Mouse (Mus musculus) kidney, adult 2 months (tissue): Measurements from ENCODE around the gene Usp36.

ENCODE experiments used
- CTCF ChIP-seq: fragments of 200-500 bp; conservative IDR thresholded peaks from 2 replicates; pipeline ENCODE4 v1.5.1; 2011; ENCODE audit warnings: low read depth, mild to moderate bottlenecking, control low read depth, low read length, moderate library complexity, mixed read lengths; ENCODE audit not compliant: insufficient read depth, insufficient read length
- POLR2A ChIP-seq: fragments of 200-500 bp; IDR thresholded peaks from one replicate; pipeline ENCODE4 v1.6.1; 2011; ENCODE audit warnings: low read depth, low read length, control low read depth

- no peak for TF ChIP-seq CTCF
- no peak for TF ChIP-seq POLR2A
Observed at GRCm38 (mm10) chr11:118275092-118275491, 15.0 kb downstream of the Usp36 start.
